Mouse (Mus musculus) cerebellum, adult 18-20 months (tissue): ENCODE data around the gene Myo10.

Experiments used
- DNase-seq, 2 experiments: peaks; one replicate each; pipeline ENCODE4 v3.0.0; 2021

Gene Myo10

GRCm38 (mm10) chr15:25622200-25622866, at the start of gene Myo10:
Myo10 (plus strand) TSS chr15:25622525.
- DNase-seq = peak; percentile 87 to 91

DNA sequence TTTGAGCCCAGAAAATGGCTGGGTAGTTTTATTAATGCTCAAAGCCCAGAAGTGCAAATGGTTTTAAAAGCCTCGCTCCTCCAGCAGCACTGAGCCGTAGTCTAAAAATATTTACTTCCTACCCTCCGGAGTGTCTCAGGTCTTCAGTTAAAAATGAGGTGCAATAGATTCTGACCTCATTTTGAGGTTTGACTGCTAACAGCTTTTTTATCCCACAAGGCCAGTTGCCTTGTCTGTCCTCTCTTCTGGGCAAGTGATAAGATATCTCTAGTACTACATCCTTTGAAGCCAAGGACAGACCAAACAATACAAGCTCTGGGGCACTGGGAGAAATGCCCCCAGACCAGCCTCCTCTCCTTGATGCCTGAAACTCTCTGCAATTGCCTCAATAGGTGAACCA, 49.2 kb upstream of the Myo10 start:
- DNase-seq = no peak

GRCm38 (mm10) chr15:25573876-25574601, 48.3 kb upstream of the Myo10 start:
- DNase-seq = no peak

DNA sequence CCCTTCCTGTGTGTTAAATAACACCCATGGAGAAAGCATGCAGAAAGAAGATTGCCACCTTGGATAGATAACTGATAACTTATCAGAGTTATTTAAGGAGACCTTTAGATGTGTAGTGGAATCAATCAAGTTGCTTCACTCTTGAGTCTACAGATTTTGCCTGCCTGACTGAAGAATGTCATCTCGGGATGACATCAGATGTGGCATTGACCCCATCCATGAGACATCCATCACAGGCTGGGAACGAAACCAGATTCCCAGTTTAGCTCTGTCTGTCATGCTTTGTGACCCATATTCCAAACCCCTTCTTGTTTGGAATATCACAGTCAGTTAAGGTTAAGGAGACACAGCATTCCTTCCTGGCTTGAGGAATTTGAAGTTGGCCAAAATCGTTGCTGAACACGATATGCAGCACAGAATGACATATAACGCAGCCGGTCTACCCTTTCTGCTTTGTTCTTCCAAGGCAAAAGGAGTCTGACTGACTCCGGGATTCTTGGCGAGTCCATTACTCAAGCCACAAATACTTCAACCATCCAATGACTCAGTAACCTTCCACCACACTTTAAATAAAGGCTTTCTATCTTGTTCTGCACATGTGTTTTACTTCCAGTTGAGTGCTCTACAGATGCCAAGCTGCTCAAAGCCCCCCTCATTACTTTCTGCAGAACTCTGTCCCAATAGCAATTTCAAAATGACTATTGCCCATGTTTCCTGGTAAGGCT, 44.8 kb upstream of the Myo10 start:
- no peak for DNase-seq

GRCm38 (mm10) chr15:25578369-25578768, 44.0 kb upstream of the Myo10 start:
- no peak for DNase-seq

DNA sequence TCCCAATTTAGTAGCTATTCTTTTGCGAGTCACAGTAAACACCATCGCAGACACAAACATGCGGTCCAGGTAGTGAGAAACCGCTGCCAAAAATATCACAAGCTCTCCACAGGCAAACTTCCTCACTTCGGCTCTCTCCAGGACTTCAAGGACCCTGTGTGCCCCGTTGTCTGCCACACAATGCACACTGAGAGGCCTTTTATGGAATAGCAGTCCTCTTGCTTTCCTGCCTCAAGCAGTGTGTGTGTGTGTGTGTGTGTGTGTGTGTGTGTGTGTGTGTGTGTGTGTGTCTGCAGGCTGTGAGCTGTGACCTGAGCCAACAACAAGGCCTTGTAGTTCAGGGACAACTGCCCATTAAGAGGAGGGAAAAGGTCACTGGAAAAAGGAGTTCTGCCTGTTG, 41.6 kb upstream of the Myo10 start:
- no peak for DNase-seq

GRCm38 (mm10) chr15:25582055-25582454, 40.3 kb upstream of the Myo10 start:
- DNase-seq = no peak

GRCm38 (mm10) chr15:25583361-25583760, 39.0 kb upstream of the Myo10 start:
- DNase-seq = no peak

DNA sequence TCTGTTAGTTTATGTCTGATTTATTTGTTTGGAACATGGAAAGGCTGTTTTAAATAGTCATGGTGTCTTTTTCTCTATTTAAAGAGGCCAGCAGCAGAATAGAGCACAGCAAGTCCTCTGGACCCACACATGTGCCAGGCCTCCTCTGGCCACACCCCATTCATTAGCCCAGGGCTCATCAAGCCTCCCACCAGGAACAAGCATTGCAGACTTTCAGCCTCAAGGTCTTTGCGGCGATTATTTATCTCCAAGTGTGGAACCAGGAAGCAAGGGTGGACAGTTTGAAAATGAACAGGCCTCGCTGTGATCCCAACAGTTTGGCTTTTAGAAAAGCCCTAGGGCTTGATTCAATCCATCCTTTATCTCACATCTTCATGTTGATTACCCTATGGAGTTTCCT, 35.5 kb upstream of the Myo10 start:
- DNase-seq = no peak

- no peak for DNase-seq
Observed at GRCm38 (mm10) chr15:25587943-25588342, 34.4 kb upstream of the Myo10 start.

DNA sequence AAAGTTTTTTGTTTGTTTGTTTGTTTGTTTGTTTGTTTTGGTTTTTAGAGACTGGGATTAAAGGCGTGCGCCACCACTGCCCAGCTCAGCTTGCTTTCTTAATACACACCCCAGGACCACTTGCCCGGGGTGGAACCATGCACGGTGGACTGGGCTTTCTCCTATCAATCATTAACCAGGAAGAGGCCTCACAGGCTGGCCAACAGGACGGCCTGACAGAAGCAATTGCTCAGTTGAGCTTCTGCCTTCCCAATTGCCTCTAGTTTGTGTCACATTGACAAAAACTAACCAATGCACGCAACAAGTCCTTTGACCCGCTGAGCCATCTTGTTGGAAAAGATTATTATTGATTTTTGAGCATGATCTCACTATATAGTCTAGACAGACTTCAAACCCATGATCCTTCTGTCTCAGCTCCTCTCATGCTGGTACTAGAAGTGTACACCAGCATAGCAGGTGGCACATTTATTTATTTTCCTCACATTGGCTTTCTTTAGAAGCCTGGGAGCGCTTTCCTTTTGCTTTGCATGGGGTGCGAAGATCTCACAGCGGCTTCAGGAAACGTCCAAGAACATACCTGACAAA, 32.9 kb upstream of the Myo10 start:
- no peak for DNase-seq

- DNase-seq = peak; percentile 48 to 49
Observed at GRCm38 (mm10) chr15:25589916-25590315, 32.4 kb upstream of the Myo10 start.

GRCm38 (mm10) chr15:25590891-25591290, 31.4 kb upstream of the Myo10 start:
- DNase-seq = no peak

- DNase-seq = no peak
Observed at GRCm38 (mm10) chr15:25591964-25592363, 30.4 kb upstream of the Myo10 start.

- DNase-seq = no peak
Observed at GRCm38 (mm10) chr15:25593469-25594150, 28.7 kb upstream of the Myo10 start.

DNA sequence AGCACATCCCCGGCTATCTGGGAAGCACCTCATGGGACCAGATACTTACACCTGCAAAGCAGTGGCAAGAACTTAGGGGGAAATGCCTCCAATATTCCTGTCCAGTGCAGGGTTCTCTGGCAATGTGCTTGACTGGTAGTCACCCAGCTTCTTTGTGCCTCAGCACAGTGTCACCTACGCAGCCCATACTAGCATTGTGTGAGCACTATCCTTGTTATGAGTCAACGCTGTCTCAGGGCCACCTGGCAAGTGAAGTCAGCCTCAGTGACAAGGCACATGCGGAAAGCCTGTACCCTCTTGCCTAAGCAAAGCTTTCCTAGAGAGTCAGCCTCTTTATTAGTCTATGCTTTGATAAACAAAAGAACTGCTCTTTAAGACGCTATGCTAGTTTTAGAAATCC, 24.0 kb upstream of the Myo10 start:
- no peak for DNase-seq

GRCm38 (mm10) chr15:25602306-25602705, 20.0 kb upstream of the Myo10 start:
- no peak for DNase-seq

DNA sequence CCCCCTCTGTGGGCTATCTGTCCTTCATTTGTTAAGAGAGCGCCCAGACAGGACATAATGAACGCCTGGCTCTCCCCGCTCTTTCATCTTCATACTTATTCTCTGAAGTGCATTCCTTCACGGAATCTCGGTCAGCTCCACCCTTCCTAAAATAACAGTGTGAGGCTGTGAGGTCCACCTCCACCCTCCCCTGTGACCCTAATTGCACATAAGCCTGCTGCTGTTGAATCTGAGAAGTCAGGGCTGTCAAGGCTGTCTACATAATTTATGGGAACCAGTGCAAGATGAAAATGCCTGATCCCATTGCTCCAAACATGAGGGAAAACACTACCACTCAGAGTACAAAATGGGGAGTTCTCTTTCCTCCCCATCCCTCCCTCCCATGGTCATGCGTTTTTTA, 19.0 kb upstream of the Myo10 start:
- no peak for DNase-seq

DNA sequence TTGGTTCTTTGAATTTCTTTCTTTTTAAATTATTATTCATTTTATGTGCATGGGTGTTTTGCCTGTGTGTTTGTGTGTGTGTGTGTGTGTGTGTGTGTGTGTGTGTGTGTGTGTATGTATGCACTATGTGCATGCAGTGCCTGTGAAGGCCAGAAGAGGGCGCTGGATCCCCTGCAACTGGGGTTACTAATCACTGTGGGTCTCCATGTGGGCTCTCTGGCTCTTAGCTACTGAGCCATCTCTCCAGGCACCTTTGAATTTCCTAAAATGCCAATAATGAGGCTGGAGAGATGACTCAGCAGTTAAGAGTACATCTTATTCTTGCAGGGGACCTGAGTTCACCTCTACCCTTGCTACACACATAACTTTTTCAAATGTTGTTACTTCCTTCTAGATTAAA, 18.1 kb upstream of the Myo10 start:
- DNase-seq = no peak

DNA sequence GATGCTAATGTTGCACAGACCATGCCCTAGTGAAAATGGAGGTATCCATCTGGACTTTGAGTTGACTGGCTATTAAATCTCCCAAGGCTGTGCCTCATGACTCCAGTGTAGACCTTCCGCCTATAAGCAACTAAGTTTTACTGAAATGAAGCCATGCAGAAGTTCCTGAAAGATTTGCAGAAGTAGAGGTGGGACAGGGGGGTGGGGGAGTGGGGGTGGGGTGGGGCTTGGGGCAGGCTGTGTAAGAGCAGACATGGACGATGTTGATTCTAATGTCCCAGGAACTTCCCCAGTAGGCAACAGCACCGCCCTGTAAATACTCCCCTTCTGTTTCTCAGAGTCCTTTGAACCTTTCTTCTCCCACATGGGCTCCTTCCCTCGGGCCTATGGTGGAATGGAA, 16.9 kb upstream of the Myo10 start:
- no peak for DNase-seq

GRCm38 (mm10) chr15:25608742-25609141, 13.6 kb upstream of the Myo10 start:
- no peak for DNase-seq

- DNase-seq = no peak
Observed at GRCm38 (mm10) chr15:25609253-25609652, 13.1 kb upstream of the Myo10 start.

- DNase-seq = no peak
Observed at GRCm38 (mm10) chr15:25611178-25611577, 11.1 kb upstream of the Myo10 start.
